Mouse (Mus musculus): Measurements from ENCODE around the gene Pik3r1.

The Pik3r1 gene

GRCm38 (mm10) chr13:101736521-101737387 lies 31.3 kb downstream of the Pik3r1 start:
- no peak for DNase-seq (ENCODE audit: low spot score)

- no peak for DNase-seq (ENCODE audit: low spot score)
These were observed 32.5 kb downstream of the Pik3r1 start for GRCm38 (mm10) chr13:101735364-101736120.

GRCm38 (mm10) chr13:101734227-101734626 lies 33.8 kb downstream of the Pik3r1 start:
- DNase-seq (ENCODE audit: low spot score) = no peak

GRCm38 (mm10) chr13:101732675-101733074 lies 35.3 kb downstream of the Pik3r1 start:
- DNase-seq (ENCODE audit: low spot score) = no peak

DNA sequence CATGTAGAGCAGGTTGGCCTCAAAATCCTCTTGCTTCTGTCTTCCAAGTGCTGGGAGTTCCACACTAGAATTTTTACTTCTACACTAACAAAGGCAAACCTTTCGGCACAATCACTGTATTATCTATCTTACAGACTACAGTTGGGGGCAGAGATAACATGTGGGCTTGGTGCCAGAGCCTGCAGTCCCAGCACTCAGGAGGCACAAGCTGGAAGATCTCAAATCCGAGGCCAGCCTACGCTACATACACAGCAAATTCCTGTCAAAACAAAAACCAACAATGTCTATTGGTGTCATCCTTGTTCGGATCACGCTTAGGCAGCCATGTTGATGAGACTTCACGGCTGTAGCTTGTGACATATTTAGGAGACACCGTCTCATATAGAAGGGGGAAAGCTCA lies 36.2 kb downstream of the Pik3r1 start:
- DNase-seq (ENCODE audit: low spot score) = no peak

DNA sequence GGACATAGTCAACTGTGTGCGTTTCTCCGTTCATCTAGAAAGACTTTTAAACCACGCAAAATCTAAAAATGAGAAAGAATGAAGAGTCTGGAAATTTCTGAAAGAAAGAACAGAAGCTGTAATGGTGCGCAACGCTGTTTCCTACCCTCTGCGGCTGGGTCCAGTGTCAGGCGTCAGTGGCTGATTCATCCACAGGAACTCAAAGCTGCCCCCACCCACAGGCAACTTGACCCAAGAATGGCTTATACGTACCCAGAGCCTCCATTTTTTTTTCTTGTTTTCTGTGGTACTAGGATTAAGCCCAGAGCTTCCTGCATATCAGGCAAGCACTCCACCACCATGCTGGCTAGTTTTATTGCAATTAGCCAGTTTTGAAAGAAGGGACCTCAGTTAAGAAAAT lies 37.7 kb downstream of the Pik3r1 start:
- no peak for DNase-seq (ENCODE audit: low spot score)

GRCm38 (mm10) chr13:101729248-101730055 lies 38.6 kb downstream of the Pik3r1 start:
- no peak for DNase-seq (ENCODE audit: low spot score)

DNA sequence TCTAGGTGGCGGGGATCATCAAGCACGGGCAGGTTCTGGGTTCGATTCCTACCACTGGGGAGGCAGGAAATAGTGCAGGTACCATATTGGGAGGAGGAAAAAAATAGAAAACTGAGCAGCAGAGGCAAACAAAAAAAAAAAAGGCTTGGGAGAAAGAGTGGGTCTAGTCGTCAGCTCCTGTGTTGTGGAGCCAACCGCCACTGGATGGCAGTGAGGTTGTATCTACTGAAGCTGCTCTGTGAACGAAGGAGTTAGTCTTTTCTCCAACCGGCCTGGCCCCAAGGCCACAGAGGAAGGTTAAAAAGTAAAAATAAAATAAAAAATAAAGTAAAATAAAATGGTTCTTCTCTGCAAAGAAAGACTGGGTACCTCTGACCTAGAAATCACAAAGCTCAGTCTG lies 39.2 kb downstream of the Pik3r1 start:
- peak; percentile 49 for DNase-seq (ENCODE audit: low spot score)

DNA sequence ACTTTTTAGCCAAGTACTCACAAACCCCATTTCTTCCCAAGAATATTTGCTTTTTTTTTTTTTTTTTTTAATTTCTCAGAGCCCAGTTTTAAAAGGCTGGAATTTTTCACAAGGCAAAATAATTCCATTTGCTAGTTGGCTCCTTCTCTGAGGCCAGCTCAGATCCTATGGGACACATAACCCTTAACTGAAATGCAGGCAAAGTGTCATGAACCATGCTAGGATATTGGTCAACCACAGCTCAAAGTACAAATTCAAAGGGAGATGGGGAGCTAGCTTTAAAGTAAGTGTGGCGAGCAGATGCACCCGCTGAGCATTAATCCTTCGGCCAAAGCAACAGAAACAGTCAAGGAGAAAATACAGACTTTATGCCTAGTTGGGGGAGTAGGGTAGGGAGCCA lies 39.7 kb downstream of the Pik3r1 start:
- no peak for DNase-seq (ENCODE audit: low spot score)

DNA sequence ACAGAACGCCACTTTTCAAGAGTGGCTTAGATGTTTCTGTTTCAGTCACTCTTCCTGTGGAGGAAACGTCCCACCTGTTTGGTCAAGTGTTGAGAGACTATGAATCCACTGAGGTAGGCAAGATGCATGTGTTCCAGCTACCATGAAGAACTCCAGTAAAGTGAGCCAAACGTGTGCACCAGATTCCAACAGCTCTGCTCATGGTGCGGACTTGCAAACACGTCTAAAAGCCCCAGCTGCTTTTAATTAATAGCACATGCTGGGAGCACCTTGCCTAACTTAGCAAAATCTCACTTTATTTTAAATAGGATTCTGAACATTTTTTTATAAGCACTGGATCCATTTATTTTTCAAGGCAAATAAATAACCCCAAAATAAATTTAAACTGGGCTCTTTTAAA lies 40.2 kb downstream of the Pik3r1 start:
- no peak for DNase-seq (ENCODE audit: low spot score)

DNA sequence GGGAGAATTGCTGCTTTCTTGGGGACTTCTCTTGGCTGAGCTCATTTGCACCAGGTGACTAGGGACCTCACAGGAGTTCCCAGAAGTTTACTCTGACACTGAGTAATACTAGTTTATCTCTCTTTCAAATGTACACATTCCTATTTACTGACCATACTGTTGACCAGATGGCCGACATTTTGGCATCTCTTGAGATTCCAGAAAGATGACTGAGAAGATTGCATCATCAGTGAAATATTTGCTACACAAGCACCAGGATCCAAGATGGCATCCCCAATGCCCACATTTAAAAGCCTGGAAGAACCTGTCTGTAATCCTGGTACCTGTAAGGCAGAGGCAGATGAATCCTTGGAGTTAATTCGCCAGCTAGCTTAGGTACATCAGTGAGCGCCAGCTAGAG lies 41.1 kb downstream of the Pik3r1 start:
- no peak for DNase-seq (ENCODE audit: low spot score)

DNA sequence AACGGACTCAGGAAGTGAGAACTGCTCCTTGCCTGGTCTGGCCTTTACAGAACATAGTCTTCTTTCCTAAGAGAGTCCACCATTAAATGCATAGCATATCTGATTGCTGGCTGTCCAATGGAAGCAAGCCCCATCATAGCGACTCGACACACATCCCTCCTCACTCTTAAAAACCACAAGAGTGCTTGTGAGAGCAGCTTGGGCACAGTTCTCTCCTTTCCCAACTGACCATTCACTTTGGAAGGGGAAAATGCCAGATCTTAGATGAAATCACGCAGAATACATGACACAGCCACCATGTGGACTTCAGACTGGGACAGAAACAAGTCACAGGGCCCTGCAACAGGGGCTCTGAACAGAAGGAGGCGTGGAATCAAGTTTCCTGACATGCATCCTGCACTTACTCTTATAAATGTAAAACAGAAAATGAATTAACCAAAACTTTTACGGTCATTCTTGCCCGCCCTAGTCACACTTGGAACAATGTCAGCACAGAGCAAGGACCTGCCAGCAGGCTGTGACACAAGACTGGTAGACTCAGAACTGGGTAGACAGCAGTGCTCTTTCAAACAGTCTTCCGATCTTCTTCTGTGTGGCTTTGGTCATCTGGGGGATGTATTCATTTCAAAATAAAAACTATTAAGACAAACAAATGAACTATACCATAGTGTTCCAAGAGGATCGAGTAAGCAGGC lies 46.0 kb downstream of the Pik3r1 start:
- no peak for DNase-seq (ENCODE audit: low spot score)

DNA sequence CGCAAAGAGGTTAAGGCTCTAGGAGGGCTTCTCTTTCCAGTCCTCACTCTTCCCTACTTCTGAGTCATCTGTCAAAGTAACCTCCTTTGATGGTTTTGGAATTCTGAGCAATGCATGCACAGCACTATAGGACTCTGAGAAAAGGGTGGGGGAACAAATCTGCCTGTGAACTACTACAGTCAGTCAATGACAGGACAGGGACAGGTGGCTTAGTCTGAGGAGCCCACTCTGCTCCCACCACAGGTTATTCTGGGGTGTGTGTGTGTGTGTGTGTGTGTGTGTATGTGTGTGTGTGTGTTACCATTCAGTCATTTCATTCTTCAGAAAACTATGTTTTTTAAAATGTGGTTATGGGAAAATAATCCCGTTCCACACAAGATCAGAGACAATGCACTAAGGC lies 46.9 kb downstream of the Pik3r1 start:
- no peak for DNase-seq (ENCODE audit: low spot score)

GRCm38 (mm10) chr13:101719312-101719870 lies 48.6 kb downstream of the Pik3r1 start:
- peak; percentile 34 for DNase-seq (ENCODE audit: low spot score)

DNA sequence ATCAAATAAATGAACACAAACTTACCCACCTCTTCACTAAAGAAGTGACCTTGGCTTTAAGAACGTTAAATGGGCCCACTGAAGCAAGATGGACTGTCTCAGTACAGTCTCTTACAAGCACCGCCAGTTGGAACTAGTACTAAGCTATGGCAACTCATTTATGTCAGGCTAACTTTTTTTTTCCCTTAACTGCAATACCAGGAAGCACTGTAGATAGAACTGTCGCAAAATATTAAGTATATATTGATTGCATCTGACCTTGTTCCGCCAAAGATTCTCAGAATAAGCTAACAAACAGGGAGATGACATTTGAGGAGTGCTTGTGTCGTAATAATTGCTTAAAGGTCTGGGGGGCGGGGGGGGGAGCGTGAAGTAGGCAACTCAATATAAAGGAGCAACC lies 49.3 kb downstream of the Pik3r1 start:
- no peak for DNase-seq (ENCODE audit: low spot score)

DNA sequence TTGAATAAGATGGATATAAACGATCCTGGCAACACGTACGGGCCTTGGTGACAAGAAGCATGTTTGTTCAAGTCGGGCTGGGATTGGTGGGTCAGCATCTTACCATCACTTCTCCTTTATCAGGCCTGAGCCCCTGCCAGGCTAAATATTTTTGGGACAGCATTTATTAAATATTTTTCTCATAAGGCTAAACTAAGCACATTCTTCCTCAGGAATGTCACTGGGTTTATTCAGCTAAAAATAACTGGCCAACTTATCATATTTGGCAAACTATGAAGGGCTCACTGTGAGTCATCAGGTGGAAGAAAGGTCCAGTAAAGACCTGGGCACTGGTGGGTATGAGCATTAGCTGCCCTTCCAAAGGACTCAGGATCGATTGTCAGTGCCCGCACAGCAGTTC lies 50.2 kb downstream of the Pik3r1 start:
- DNase-seq (ENCODE audit: low spot score) = no peak

GRCm38 (mm10) chr13:101713429-101714088 lies 54.5 kb downstream of the Pik3r1 start:
- no peak for DNase-seq (ENCODE audit: low spot score)

GRCm38 (mm10) chr13:101712720-101713428 lies 55.1 kb downstream of the Pik3r1 start:
- DNase-seq (ENCODE audit: low spot score) = no peak

DNA sequence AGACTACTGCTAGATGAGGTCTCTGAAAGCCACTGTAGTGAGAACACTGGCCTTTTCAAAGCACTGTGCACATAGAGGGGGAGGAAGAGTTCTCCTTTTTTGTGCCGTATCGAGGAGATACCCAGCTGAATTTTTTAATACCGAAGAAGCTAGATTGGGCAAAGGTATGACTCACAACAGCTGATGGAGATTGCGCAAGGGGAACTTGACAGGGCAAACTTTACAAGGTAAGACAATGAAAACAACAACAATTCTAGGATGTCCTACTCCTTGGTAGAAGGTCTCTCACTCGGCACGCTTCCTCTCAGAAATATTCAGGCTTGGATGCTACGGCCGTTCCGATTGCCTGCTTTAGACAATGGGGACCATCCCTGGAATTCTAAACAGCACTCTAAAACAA lies 55.9 kb downstream of the Pik3r1 start:
- DNase-seq (ENCODE audit: low spot score) = no peak

DNA sequence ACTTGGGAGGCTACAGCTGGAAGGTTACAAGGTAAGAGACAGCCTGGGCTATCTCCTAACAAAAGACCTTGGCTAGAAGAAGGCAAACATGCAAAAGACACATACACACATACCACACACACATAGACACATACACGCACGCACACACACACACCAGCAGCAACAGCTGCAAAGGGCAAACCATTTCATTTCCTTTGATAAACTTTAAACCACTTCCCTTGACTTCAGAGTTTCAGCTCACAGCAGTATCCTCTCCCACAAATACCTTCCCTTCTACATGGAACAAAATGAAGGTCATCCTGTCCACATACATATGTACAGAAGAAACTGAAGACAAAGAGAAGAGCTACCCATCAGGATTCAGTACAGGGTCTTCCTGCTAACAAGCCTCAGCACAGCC lies 56.7 kb downstream of the Pik3r1 start:
- DNase-seq (ENCODE audit: low spot score) = no peak

Measured in ovary, adult 18-20 months (tissue).